Comparison of ENCODE assay signal across 14 mouse cellular contexts in the genomic region with DNA sequence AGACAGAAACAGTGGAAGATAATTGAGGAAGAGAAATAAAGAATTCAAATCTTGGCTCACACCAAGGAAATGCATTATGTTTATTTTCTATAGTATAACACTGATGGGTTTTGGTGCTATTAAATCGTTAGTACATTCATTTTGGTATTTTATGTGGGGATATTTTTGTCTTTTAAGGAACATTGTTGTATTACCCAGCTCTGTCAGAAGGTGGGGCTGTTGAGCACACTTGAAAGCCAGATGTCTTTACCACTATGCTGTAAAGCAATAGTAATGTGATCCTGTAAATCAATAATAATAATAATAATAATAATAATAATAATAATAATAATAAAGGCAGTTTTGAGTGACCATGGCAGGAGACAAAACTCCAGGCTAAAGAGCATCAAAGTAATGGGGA.
DNase-seq lines count a peak whose midpoint lies in the region; ATAC-seq and TF ChIP-seq lines count a peak whose summit lies in the region.
"Had no signal": no experiment of that assay in that cellular context is flagged by ENCODE, and none has a peak within 500 bp of the region (broad histone marks: within the 10 kb centered on the region; RNA-seq: fewer than 3 reads in every experiment).

No protein-coding gene starts in this region.

- no peak overlapping the region for H3K9ac ChIP-seq in hindbrain, embryonic 11.5 days (ENCODE audit: low read depth, low read length)
- no peak overlapping the region for H3K9ac ChIP-seq in hindbrain, embryonic 16.5 days (ENCODE audit: low read depth, low read length)
- H3K9ac ChIP-seq in stomach, postnatal 0 days (ENCODE audit: low read length), result no peak overlapping the region
- H3K9ac ChIP-seq: embryonic facial prominence, embryonic 15.5 days; liver, embryonic 15.5 days had no signal

- H3K4me2 ChIP-seq in hindbrain, embryonic 11.5 days (replicated peaks; ENCODE audit: low read depth, low read length), result no peak overlapping the region
- H3K4me2 ChIP-seq in hindbrain, embryonic 16.5 days (ENCODE audit: low read length), result no peak overlapping the region
- no peak overlapping the region for H3K4me2 ChIP-seq in stomach, postnatal 0 days (replicated peaks; ENCODE audit: low read depth)
- H3K4me2 ChIP-seq: embryonic facial prominence, embryonic 15.5 days; liver, embryonic 15.5 days had no signal

- no peaks in the 10 kb centered on the region for H3K27me3 ChIP-seq in hindbrain, embryonic 11.5 days (ENCODE audit: control insufficient read depth, insufficient read depth, low read length)
- H3K27me3 ChIP-seq in hindbrain, embryonic 16.5 days (replicated peaks; ENCODE audit: control insufficient read depth, insufficient read depth, low read length), result no peaks in the 10 kb centered on the region
- H3K27me3 ChIP-seq in stomach, postnatal 0 days (ENCODE audit: control insufficient read depth, insufficient read depth, low read length), result no peaks in the 10 kb centered on the region
- H3K27me3 ChIP-seq: embryonic facial prominence, embryonic 15.5 days; liver, embryonic 15.5 days had no signal

- no peaks in the 10 kb centered on the region for H3K9me3 ChIP-seq in hindbrain, embryonic 11.5 days (ENCODE audit: control insufficient read depth, low read length)
- no peaks in the 10 kb centered on the region for H3K9me3 ChIP-seq in hindbrain, embryonic 16.5 days (ENCODE audit: control insufficient read depth, low read length)
- no peaks in the 10 kb centered on the region for H3K9me3 ChIP-seq in stomach, postnatal 0 days (ENCODE audit: control insufficient read depth, low read length)
- H3K9me3 ChIP-seq: embryonic facial prominence, embryonic 15.5 days; liver, embryonic 15.5 days had no signal

- H3K4me3 ChIP-seq in hindbrain, embryonic 11.5 days (ENCODE audit: low read depth, low read length), result no peak overlapping the region
- no peak overlapping the region for H3K4me3 ChIP-seq in hindbrain, embryonic 16.5 days (ENCODE audit: low read length)
- no peak overlapping the region for H3K4me3 ChIP-seq in stomach, postnatal 0 days (ENCODE audit: low read depth, low read length)
- H3K4me3 ChIP-seq: embryonic facial prominence, embryonic 15.5 days; liver, embryonic 15.5 days had no signal

- H3K36me3 ChIP-seq in hindbrain, embryonic 11.5 days (ENCODE audit: control insufficient read depth, insufficient read depth, low read length), result no peaks in the 10 kb centered on the region
- H3K36me3 ChIP-seq in hindbrain, embryonic 16.5 days (ENCODE audit: control insufficient read depth, insufficient read depth, low read length), result no peaks in the 10 kb centered on the region
- H3K36me3 ChIP-seq in stomach, postnatal 0 days (ENCODE audit: control insufficient read depth, insufficient read depth, low read length), result no peaks in the 10 kb centered on the region
- H3K36me3 ChIP-seq: embryonic facial prominence, embryonic 15.5 days; liver, embryonic 15.5 days had no signal

- no peak for TF ChIP-seq EP300 in stomach, postnatal 0 days (optimal IDR thresholded peaks at IDR 0.05)

- peak; percentile 52 for TF ChIP-seq CTCF in stomach, postnatal 0 days (IDR thresholded peaks at IDR 0.05; ENCODE audit: low read depth)

- peak; percentile 4 for DNase-seq in hindbrain, embryonic 11.5 days (ENCODE audit: low spot score)
- peak; percentile 40 for DNase-seq in testis, postnatal 10 days (ENCODE audit: low spot score)
- no peak for DNase-seq in testis, postnatal 14 days (ENCODE audit: low spot score)
- DNase-seq in ZHBTc4 (ENCODE audit: low read depth, low spot score), result peak; percentile 11
- peak; percentile 13 for DNase-seq in stomach, postnatal 0 days (ENCODE audit: low spot score)
- DNase-seq: cerebellum, adult 8-10 months; gastrocnemius, postnatal 36 days; thymus, postnatal 25 days had no signal

- 47% methylated on average over 1 of the region's 1 CpGs for WGBS in hindbrain, embryonic 11.5 days
- WGBS in hindbrain, embryonic 16.5 days, result 36% methylated on average over 1 of the region's 1 CpGs
- WGBS in stomach, postnatal 0 days, result 29% methylated on average over 1 of the region's 1 CpGs

- H3K27ac ChIP-seq in hindbrain, embryonic 11.5 days (ENCODE audit: low read depth, low read length), result no peak overlapping the region
- no peak overlapping the region for H3K27ac ChIP-seq in hindbrain, embryonic 16.5 days (ENCODE audit: low read depth, low read length)
- no peak overlapping the region for H3K27ac ChIP-seq in stomach, postnatal 0 days (replicated peaks)
- H3K27ac ChIP-seq: embryonic facial prominence, embryonic 15.5 days; liver, embryonic 15.5 days had no signal

- no peaks in the 10 kb centered on the region for H3K4me1 ChIP-seq in hindbrain, embryonic 11.5 days (replicated peaks; ENCODE audit: control insufficient read depth, insufficient read depth, low read length)
- no peaks in the 10 kb centered on the region for H3K4me1 ChIP-seq in hindbrain, embryonic 16.5 days (ENCODE audit: control insufficient read depth, insufficient read depth, low read depth, low read length)
- H3K4me1 ChIP-seq in stomach, postnatal 0 days (replicated peaks; ENCODE audit: control insufficient read depth, insufficient read depth), result no peaks in the 10 kb centered on the region
- H3K4me1 ChIP-seq: embryonic facial prominence, embryonic 15.5 days; liver, embryonic 15.5 days had no signal

- ATAC-seq in hindbrain, embryonic 11.5 days (ENCODE audit: low FRiP score), result no peak
- ATAC-seq in hindbrain, embryonic 16.5 days, result no peak
- no peak for ATAC-seq in stomach, postnatal 0 days (ENCODE audit: low FRiP score, low TSS enrichment)
- ATAC-seq in monocyte, adult 5-6 weeks (replicated peaks; ENCODE audit: insufficient number of reproducible peaks, low FRiP score, low TSS enrichment, poor library complexity, severe bottlenecking), result no peak
- ATAC-seq: forebrain, embryonic 14.5 days; inflammation-experienced regulatory T-cells, adult 6 months had no signal
